Mouse (Mus musculus) naive thymus-derived CD4-positive, alpha-beta T cell, adult 2 months (primary cell): ENCODE measurements around the gene Dcun1d2.

Experiments
- DNase-seq: peaks from one replicate; pipeline ENCODE4 v3.0.0-alpha.2; 2011; ENCODE audit warnings: low read depth

The Dcun1d2 gene

GRCm38 (mm10) chr8:13254019-13254418 lies 33.9 kb downstream of the Dcun1d2 start, which contains the start of gene Adprhl1:
Adprhl1 (minus strand) TSS chr8:13254162.
- peak; percentile 65 for DNase-seq

- DNase-seq = no peak
Measured at GRCm38 (mm10) chr8:13253413-13253812, 34.5 kb downstream of the Dcun1d2 start.

GRCm38 (mm10) chr8:13252837-13253236 lies 35.1 kb downstream of the Dcun1d2 start:
- DNase-seq = no peak

- no peak for DNase-seq
Measured at GRCm38 (mm10) chr8:13244343-13244880, 43.5 kb downstream of the Dcun1d2 start.

- DNase-seq = no peak
Measured at GRCm38 (mm10) chr8:13242985-13243870, 44.7 kb downstream of the Dcun1d2 start.

- no peak for DNase-seq
Measured at GRCm38 (mm10) chr8:13240691-13241090, 47.2 kb downstream of the Dcun1d2 start.

- no peak for DNase-seq
Measured at GRCm38 (mm10) chr8:13240055-13240454, 47.9 kb downstream of the Dcun1d2 start.

- no peak for DNase-seq
Measured at GRCm38 (mm10) chr8:13234803-13235202, 53.1 kb downstream of the Dcun1d2 start.

- DNase-seq = no peak
Measured at GRCm38 (mm10) chr8:13230471-13230870, 57.5 kb downstream of the Dcun1d2 start.

GRCm38 (mm10) chr8:13229802-13230201 lies 58.1 kb downstream of the Dcun1d2 start:
- no peak for DNase-seq

GRCm38 (mm10) chr8:13228923-13229610 lies 58.9 kb downstream of the Dcun1d2 start:
- no peak for DNase-seq

GRCm38 (mm10) chr8:13227184-13227583 lies 60.7 kb downstream of the Dcun1d2 start:
- no peak for DNase-seq

- no peak for DNase-seq
Measured at GRCm38 (mm10) chr8:13226288-13226687, 61.6 kb downstream of the Dcun1d2 start.

- DNase-seq = no peak
Measured at GRCm38 (mm10) chr8:13224426-13224825, 63.5 kb downstream of the Dcun1d2 start.

- DNase-seq = no peak
Measured at GRCm38 (mm10) chr8:13218441-13218840, 69.5 kb downstream of the Dcun1d2 start.

GRCm38 (mm10) chr8:13217986-13218385 lies 69.9 kb downstream of the Dcun1d2 start:
- no peak for DNase-seq

GRCm38 (mm10) chr8:13217093-13217492 lies 70.8 kb downstream of the Dcun1d2 start:
- DNase-seq = no peak

GRCm38 (mm10) chr8:13216386-13216785 lies 71.5 kb downstream of the Dcun1d2 start:
- no peak for DNase-seq

- DNase-seq = peak; percentile 89
Measured at GRCm38 (mm10) chr8:13213479-13214268, 74.3 kb downstream of the Dcun1d2 start.

- DNase-seq = no peak
Measured at GRCm38 (mm10) chr8:13209770-13210169, 78.2 kb downstream of the Dcun1d2 start.

GRCm38 (mm10) chr8:13208627-13209355 lies 79.1 kb downstream of the Dcun1d2 start:
- DNase-seq = no peak
